Mouse (Mus musculus): ENCODE data around the gene Ercc6.

GRCm38 (mm10) chr14:32572519-32572918, 59.2 kb downstream of the Ercc6 start:
- TF ChIP-seq CTCF (IDR thresholded peaks at IDR 0.05) (no peak; the same call in 1 of the 2 replicates), EP300 (IDR thresholded peaks at IDR 0.05) (no peak)

All from lung, postnatal 0 days (tissue).